Mouse (Mus musculus): ENCODE results near the gene Ntrk1.

- TF ChIP-seq CTCF (IDR thresholded peaks at IDR 0.05; ENCODE audit: insufficient read depth, low read length) (no peak), POLR2A (IDR thresholded peaks at IDR 0.05; ENCODE audit: borderline replicate concordance, extremely low read depth, low read depth, low read length) (no peak)
These were observed 29.2 kb downstream of the Ntrk1 start for GRCm38 (mm10) chr3:87765631-87766283.
